Mouse (Mus musculus) inflammation-experienced regulatory T-cells, adult 6 months (primary cell): ENCODE results near the gene Acap1. TPM values are rescaled to one million over a fixed set of nuclear protein-coding genes. Genes with fewer than 3 reads are reported as not detected.
"Not testable (repeated sequence)": the region's sequence is repeated elsewhere in the genome, so short reads cannot be mapped to it uniquely, and the experiment has no call there.

Source experiments
- ATAC-seq: one replicate; pipeline ENCODE4 v1.8.0; 2017
- polyA plus RNA-seq, 3 experiments: library from polyadenylated mRNA; unstranded; fragments of 100-300 nt; shearing (Covaris generic); gene quantifications; one replicate each; pipeline ENCODE4 v1.2.1; 2017

The Acap1 gene
- polyA plus RNA-seq, 3 experiments from 2014 or later: 229 to 289 (median 266) TPM

DNA sequence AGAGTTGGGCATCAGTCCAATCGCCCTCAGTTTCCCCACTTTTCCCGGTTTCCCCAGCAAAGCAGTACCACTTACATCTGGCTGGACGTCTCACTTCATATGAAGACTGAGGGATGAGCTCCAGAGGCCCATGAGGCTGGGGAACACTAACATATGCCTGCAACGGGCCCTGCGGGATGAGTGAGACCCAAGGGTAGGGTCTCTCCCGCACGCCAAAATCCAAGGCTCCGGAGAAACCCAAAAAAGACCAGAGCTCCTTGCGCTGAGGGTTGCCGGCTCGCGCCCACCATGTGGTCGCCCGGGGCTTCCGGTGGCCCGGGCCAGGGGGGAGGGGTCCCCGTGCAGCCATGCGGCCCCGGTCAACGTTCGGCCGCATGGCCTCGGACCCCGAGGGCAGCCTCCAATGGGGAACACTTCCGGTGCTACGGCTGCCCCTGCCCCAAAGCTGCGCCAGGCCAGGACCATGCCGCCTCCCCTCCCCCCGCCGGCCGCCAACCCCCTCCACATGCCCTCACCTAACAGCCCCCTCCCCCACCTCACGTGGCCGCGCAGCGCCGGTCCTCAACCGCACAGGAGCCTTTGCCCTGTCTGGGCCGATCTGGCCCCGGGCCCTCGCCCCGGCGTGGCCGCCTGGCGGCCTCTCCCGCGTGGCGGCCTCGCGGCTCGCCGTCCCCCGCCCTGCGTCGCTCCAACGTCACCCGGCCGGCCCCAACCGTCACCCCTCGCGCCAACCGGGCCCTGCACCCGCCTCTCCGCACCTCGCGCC is 25.1 kb upstream of the Acap1 start:
- ATAC-seq: no peak

DNA sequence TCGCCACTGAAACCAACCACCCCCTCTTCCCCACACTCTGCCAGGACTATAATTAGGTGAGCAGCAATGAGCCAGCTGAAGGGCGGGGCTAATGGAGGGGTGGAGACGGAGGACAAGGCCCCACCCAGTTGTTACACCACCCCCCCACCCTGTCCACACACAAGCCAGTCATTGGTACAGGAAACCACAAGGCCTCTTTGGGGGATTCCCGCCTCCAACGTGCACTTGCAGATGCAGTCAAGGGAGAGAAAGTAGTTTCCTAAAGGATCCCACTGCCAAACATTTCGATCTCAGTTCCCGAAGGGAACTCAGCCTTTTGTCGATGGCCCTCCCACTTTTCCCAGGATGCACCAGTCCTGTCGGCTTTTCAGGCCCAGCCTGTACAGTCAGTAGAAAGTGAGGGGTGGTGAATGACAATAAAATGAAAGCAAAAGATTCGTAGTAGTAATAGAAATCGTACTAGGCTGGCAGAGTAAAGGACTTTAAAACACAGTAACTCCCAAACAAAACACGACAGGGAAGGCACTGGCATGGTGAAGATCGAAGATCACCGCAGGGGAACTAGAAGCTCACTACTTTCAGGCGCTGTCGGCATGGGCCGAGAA is 24.4 kb upstream of the Acap1 start:
- ATAC-seq: peak; percentile 46

DNA sequence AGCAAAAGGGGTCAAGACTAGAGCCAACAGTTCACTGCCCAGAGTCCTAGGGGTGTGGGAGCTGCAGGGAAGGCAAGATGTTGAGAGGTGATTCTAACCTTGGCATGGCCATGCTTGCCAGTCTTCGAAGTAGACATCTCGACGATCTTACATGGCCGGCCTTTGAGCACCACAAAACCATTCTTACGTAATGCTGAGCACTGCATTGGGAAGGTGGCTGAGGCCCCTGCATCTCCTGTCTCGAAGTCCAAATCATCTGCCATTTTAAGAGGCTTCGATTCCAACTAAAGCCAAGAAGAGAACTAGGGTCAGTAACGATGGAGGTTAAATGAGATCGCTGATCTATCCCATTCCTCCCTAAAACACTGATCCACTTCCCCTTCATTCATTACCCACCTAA is 23.7 kb upstream of the Acap1 start:
- no peak for ATAC-seq

DNA sequence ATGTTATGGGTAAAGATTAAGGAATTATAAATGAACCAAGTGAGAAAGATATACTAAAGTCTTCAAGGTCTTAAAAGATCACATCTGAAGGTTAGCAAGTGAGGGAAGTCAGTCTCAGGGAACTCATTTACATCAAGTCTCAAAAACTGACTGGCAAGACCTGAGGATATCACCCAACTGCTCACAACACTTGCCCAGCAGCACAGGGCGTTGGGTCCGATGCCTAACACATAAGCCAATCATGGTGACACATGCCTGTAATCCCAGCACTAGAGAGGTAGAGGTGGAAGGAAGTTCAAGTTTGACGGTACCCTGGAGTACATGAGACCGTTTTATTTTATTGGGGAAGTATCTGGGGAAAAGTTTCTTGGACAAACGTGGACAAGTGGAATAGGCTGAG is 22.8 kb upstream of the Acap1 start:
- no peak for ATAC-seq

DNA sequence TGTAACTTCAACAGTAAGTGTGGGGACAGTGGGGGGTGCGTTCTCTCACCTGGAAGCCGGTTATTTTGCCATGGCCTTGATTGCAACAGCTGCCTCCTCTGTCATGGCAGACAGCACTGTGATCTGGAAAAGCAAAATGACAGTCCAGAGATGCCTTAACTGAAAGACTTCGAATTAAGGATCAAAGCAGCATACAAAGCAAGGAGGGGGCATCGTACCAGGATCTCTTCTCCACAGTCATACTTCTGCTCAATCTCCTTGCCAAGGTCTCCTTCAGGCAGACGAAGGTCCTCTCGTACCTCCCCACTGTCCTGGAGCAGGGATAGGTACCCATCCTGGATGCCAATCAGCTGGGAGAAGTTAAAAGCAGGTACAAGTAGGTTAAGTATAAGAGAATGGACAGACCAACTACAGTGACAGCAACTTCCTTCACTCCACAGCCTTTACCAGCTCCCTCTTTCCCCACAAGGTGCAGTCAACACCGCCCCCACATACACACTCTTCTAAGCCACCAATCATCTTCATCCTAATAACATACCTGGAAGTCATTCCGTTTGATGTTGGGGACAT is 22.1 kb upstream of the Acap1 start:
- no peak for ATAC-seq

DNA sequence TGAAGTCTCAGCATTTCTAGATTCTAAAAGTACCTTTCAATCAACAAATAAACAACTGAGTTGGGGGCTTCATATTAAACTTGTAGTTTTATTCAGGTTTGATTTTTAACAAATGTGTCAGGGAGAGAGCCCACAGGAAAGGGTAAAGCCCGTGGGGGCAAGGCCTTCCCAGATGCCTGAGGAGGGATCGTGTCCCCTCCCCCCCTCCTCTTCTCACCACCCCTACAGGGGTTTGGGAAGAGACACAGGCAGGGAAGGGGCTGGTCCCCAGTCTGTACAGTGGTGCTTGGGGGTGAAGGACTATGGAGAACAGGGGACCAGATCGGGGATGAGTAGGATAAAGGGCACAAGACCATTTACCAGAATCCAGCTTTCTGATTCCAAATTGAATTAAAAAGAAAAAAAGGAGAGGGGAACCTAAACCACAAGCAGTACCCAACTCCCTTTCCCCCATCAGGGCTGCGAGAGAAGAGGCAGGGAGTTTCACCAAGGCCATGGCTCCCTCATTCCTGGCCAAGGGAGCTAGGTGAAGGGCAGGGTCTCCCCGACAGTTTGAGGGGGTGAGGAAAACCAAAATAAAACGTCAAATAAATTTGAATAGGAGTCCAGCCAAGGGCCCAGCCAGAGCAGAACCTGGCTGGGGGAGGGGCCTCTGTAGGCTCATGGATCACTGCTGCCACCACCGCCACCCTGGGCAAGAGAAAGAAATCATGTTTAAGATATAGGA is 21.5 kb upstream of the Acap1 start:
- ATAC-seq: not testable (repeated sequence)

DNA sequence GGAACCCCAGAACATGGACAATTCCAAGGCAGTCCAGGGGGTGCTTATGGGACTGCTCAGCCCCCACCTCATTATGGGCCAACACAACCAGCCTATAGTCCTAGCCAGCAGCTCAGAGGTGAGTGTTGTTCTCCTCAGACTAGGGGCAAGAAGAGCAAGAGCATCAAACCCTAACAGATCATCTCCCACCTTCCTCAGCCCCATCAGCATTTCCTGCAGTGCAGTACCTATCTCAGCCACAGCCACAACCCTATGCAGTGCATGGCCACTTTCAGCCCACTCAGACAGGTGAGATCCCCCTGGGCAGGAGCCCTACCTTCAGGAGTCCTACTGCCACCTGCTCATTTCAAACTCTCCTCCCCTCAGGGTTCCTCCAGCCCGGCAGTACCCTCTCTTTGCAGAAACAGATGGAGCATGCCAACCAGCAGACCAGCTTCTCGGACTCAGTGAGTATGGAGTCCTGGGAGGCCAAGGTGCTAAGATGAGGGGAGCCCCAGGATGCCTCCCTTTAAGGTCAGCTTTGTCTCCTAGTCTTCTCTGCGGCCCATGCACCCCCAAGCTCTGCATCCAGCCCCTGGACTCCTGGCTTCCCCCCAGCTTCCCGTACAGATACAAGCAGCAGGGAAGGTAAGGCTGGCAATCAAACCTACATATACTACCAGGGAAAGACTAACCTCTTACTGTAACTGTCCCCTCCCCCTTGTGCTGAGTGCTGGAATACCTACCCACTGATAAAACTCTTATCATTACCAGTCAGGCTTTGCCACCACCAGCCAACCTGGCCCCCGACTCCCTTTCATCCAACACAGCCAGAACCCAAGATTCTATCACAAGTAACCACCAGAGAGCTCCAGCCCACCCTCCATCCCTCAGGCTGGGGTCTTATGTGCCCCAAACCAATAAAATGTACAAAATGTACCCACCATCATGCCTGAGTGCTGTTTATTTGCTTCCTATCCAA is 20.6 kb upstream of the Acap1 start:
- no peak for ATAC-seq

DNA sequence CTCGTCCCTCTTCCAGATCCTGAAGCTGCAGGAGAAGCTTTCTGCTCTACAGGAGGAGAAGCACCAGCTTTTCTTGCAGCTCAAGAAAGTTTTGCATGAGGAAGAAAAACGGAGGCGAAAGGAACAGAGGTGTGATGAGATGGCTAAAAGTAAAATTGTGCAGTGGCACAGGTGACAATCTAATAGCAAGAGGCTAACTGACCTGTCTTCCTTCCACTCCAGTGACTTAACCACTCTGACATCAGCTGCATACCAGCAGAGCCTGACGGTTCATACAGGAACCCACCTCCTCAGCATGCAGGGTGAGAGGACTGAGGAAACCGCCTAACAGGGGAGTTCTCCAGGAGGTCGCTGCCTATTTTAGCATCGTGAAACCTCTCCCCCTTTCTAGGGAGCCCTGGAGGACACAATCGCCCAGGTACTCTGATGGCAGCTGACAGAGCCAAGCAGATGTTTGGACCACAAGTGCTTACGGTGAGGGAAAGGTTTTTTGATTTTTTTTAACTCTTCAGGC is 19.6 kb upstream of the Acap1 start:
- ATAC-seq: no peak

DNA sequence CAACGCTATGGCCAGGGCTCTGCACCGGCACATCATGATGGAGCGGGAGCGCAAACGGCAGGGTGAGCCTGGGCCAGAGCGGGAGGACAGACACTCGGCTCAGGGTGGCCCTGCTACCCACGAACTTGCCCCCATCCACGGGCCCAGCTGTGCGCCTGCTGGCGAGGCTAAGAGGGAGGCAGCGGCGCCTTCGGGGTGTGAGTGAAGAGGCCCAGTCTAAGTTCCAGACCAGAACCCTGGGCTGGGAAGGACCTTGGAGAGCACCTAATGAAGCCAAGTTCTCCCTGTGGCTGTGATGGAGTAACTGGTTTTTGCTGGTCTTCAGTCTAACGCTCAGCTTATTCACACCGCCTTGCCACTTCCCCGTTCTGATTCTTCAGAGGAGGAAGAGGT is 19.0 kb upstream of the Acap1 start:
- ATAC-seq: no peak

DNA sequence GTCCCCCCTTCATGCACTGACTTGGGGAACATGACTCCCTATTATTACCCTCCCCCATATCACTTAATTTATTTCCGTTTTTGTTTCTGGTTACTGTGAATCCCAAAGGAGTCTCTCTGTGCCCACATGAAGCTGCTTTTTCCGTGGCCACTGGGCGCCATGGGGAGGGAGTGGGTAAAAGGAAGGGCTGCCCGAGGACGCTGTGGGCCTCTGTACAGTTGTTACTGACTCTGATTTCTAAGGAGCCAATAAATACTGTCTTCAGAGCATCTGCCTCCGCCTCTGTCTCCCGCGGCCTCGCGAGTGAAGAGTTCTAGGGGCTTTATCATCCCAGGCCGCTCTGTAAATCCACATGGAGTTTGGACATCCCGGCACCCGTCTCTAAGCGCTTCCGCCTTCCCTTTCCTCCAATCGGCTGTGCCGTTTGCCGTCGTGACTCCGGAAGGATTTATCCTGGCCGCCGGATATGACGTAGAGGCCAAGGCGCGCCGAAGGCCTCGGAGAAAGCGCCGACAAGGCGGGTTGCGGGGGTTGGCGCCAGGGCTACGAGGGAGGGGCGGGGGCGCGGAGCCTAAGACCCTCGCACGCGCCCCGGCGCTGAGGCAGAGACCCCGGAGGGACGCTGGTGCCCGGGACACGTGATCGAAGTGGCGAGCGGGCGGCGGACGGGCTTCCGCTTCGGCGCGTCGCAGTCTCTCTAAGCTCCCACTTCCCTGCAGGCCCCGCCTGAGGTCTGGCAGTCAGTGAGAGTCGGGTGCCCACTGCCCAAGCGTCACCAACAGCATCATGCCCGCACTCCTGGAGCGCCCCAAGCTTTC is 18.4 kb upstream of the Acap1 start, which contains the start of gene Gps2:
Gene Gps2, plus strand, starts transcription at position 335 of the 818 bp plus-strand sequence.
- ATAC-seq: peak; percentile 91

DNA sequence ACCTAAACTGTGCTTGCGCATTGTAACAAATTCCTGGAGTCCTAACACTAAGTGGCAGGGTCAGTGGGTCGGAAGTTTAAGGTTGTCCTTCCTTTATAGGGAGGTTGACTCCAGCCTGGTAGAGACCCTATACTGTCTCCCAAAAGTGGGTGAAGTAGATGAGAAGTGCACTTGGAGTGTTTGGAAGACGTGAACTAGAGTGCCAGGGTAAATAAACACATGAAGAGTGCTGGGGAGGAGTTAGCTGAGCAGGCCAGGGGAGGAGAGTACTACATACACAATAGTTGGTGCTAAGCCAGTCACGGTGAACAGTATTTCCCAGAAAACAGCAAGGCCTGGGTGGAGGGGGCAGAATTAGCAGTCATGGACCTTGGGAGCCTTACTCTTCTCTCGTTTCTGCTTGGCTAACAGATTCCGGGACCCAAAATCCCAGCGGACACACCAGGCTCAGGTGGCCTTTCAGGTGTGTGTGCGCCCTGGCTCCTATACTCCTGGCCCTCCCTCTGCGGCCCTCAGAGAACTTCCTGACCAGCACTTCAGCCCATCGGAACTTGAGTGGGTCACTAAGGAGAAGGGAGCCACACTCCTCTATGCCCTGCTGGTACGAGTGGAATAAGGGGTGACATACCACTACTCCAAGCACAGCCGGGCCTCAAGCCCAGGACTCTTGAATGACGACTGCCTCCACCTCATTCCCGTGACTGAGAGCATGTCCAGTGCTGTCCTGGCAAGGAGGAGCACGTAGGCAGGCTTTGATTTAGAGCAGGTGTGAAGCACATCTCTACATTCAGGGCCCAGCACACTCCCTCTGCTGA is 17.6 kb upstream of the Acap1 start:
- ATAC-seq: no peak

DNA sequence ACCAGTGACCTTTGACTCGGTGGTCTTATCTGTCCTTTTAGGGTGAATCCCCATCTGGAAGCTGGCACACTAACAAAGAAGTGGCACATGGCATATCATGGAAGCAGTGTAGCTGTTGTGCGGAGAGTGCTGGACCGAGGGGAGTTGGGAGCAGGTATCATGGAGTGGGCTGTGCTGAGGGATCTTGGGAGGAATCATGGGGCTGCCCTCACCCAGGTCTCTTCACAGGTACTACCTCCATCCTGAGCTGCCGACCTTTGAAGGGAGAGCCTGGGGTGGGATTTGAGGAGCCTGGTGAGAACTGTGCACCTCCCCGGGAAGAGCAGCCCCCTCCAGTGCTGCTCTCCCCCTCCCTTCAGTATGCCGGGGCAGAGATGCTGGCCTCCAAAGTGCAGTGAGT is 16.4 kb upstream of the Acap1 start:
- no peak for ATAC-seq

DNA sequence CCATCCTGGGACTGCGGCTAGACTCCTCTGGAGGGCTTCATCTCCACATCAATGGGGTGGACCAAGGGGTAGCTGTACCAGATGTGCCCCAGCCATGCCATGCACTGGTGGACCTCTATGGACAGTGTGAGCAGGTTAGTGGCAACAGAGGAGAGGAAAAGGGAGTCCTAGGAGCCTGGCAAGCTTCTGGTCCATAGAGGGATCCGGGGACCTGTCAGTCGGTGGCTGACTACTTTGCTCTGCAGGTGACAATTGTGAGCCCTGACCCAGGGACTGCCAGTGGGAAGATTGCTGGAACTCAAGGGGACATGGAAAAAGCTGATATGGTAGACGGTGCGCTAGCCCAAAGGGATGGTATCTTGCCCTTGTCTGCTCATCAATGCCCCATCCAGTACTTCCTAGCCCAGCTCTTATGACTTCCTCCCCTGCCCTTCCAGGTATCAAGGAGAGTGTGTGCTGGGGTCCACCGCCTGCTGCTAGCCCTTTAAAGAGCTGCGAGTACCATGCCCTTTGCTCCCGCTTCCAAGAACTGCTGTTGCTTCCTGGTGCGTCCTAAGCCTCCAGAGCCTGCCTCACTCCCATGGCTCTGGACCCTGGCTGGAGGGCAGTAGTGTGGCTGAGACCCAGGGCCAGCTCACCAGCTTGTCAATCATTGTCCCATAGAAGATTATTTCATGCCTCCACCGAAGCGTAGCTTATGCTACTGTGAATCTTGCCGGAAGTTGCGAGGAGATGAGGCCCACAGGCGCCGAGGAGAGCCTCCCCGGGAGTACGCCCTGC is 15.6 kb upstream of the Acap1 start:
- ATAC-seq: no peak

DNA sequence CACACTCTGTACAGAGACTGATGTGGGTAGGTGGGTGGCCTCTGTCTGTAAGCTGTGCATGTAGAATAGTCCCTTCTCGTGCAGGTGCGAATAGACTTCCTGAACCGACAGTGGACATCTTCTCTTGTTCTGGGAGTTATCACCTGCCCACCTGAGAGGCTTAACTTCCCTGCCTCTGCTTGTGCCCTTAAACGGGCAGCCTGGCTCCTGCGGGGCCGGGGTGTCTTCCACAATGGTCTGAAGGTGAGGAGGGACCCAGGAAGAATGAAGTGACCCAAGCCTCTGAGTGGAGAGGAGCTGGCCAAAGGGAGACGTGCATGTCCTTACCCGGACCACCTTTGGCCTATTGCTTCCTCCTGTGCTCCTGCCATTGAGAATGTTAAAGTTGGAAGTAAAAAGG is 14.8 kb upstream of the Acap1 start:
- ATAC-seq: no peak

DNA sequence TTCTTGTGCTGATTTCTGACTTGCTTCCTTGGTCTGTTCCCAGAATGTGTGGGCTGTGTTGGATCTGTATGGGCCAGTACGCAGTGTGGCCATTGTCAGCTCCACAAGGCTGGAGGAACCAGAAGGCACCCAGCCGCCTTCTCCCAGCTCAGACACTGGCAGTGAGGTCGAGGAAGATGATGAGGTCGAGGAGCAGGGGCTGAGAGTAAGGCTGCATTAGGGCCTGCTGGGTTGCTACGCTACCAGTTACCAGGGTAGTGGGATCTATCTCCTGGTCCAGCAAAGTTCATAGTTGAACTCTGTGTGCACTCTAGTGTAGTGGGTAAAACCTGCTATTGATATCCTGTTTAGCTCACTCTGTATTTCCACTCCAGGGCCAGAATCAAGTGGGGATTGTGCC is 13.8 kb upstream of the Acap1 start:
- ATAC-seq: no peak

DNA sequence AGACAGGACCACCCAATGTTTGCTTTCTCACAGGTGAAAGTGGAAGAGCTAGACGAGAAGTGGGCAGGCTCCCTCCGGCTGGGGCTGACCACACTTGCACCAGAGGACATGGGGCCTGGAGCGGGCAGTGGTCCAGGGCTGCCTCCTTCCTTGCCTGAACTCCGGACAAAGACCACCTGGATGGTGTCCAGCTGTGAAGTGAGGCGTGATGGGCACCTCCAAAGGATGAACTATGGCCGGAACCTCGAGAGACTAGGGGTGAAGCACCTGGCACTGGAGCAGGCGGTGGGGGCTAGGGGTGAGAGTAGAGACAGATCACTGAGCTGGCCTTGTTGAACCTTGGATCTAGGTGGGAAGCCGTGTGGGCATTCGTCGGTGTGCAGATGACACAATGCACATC is 13.3 kb upstream of the Acap1 start:
- ATAC-seq: no peak

DNA sequence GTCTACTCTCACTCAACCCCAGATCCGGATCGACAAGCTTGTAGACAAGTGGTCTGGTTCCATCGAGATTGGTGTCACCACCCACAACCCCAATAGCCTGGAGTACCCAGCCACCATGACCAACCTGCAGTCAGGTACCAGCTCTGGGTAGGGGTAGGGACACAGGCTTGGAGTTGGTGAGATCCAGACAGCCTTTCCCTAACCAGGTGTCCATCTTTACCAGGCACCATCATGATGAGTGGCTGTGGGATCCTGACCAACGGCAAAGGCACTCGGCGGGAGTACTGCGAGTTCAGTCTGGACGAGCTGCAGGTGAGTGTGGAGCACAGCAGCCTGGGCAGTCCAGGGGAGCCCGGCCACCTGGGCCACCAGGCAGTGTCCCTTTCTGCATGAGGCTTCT is 9.0 kb upstream of the Acap1 start:
- no peak for ATAC-seq

DNA sequence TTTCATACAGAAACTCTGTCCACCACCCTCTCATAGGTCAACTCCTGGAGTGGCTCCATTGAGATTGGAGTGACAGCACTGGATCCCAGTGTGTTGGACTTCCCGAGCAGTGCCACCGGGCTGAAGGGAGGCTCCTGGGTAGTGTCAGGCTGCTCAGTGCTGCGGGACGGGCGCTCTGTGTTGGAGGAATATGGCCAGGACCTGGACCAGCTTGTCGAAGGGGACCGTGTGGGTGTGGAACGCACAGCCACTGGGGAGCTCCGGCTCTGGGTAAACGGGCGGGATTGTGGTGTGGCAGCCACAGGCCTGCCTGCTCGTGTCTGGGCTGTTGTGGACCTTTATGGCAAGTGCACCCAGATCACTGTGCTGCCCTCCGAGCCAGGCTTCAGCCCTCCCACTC is 7.6 kb upstream of the Acap1 start:
- ATAC-seq: no peak

DNA sequence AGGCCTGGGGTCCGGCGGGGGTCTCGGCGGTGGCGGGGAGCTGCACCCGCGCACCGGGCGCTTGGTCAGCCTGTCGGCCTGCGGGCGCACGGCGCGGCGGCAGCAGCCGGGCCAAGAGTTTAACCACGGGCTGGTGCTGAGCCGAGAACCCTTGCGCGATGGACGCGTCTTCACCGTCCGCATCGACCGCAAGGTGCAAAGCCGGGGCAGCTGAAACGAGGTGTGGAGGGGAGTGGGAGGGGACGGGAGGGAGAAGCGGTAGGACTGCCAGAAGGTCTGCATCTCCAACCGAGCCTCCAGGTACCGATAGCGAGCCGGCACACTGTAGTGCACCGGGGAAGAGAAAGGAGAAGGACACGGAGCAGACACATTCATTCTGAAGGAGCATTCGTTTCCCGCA is 6.7 kb upstream of the Acap1 start:
- ATAC-seq: no peak
